Mouse (Mus musculus) kidney, embryonic 15.5 days (tissue): Measurements from ENCODE around the gene Slc35g3. TPM values are rescaled to one million over a fixed set of nuclear protein-coding genes. Genes with fewer than 3 reads are reported as not detected.

Experiments used
- ATAC-seq: fragments of 200-750 bp; cut with Nextera tagmentation; replicated peaks from 2 replicates; pipeline ENCODE4 v1.8.0; 2017; ENCODE audit warnings: moderate TSS enrichment; ENCODE audit not compliant: low FRiP score
- H3K27ac ChIP-seq: fragments of 300-500 bp; sonication (generic); 2 replicates; pipeline ENCODE4 v1.5.1; 2015; ENCODE audit warnings: mild to moderate bottlenecking, inconsistent platforms
- H3K27me3 ChIP-seq: fragments of 300-500 bp; sonication (generic); 2 replicates; pipeline ENCODE4 v1.6.1; 2015; ENCODE audit warnings: inconsistent platforms
- H3K36me3 ChIP-seq: fragments of 300-500 bp; sonication (generic); 2 replicates; pipeline ENCODE4 v1.6.1; 2015; ENCODE audit warnings: inconsistent platforms
- H3K4me1 ChIP-seq: fragments of 300-500 bp; sonication (generic); 2 replicates; pipeline ENCODE4 v1.6.1; 2015; ENCODE audit warnings: inconsistent platforms
- H3K4me2 ChIP-seq: fragments of 300-500 bp; sonication (generic); 2 replicates; pipeline ENCODE4 v1.6.1; 2015; ENCODE audit warnings: moderate library complexity, mild to moderate bottlenecking, inconsistent platforms
- H3K4me3 ChIP-seq: fragments of 300-500 bp; sonication (generic); replicated peaks from 2 replicates; pipeline ENCODE4 v1.5.1; 2015; ENCODE audit warnings: mild to moderate bottlenecking, inconsistent platforms
- H3K9ac ChIP-seq: fragments of 300-500 bp; sonication (generic); 2 replicates; pipeline ENCODE4 v1.6.1; 2015; ENCODE audit warnings: mild to moderate bottlenecking, inconsistent platforms
- H3K9me3 ChIP-seq: fragments of 300-500 bp; sonication (generic); replicated peaks from 2 replicates; pipeline ENCODE4 v1.6.1; 2016; ENCODE audit warnings: inconsistent platforms
- WGBS: fragments of 180-500 bp; shearing (Covaris S2); methylation state at CpG from one replicate; pipeline ENCODE4 v1.1.7; 2015; ENCODE audit warnings: mixed read lengths; 5-methylcytosine and 5-hydroxymethylcytosine counted together
- polyA plus RNA-seq: library from polyadenylated mRNA; unstranded; fragments of >200 nt; fragmentation: Nextera tagmentation; extraction: Ambion mirVana; gene quantifications from 2 replicates; pipeline ENCODE4 v1.2.1, GENCODE M21; 2015

The Slc35g3 gene
- polyA plus RNA-seq, 1 experiment from 2014 or later: 0.27 TPM

DNA sequence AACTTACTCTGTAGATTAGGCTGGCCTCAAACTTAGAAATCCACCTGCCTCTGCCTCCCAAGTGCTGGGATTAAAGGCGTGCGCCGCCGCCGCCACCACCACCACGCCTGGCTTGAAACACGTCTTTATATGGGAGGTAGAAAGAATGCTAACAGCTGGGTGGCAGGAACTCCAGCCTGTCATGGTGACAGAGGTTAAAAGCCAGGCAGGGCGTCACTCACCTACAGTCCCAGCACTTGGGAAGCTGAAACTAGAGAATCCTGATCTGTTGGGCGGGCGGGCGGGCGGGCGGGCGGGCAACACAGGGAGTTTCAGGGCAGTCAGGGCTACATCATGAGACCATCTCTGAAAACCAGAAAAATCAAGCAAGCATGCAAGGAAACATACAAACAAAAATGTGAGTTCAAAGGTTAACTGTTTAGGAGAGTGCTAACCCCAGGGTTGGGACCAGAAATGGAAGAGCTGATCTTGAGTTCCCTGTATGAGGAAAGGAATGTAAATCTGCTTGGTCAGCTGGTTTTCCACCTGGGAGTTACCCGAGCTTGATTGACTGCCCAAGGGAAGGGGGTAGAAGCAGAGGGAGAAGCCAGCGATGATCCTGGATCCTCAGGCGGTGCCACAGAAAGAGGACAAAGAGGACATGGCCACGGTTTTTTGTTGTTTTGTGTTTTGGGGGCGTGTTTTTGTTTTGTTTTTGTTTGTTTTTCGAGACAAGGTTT is 48.7 kb downstream of the Slc35g3 start:
- Histone ChIP-seq H3K4me2 (peak overlapping the region; percentile 12; the same call in 1 of the 2 replicates), H3K9ac (no peak overlapping the region), H3K9me3 (no peaks in the 10 kb centered on the region), H3K27me3 (no peaks in the 10 kb centered on the region), H3K4me3 (no peak overlapping the region), H3K4me1 (peaks cover 39% of the 10 kb centered on the region), H3K36me3 (no peaks in the 10 kb centered on the region), H3K27ac (peak overlapping the region; percentile 68)
- ATAC-seq: peak; percentile 55
- 58% methylated on average over 20 of the region's 20 CpGs for WGBS

DNA sequence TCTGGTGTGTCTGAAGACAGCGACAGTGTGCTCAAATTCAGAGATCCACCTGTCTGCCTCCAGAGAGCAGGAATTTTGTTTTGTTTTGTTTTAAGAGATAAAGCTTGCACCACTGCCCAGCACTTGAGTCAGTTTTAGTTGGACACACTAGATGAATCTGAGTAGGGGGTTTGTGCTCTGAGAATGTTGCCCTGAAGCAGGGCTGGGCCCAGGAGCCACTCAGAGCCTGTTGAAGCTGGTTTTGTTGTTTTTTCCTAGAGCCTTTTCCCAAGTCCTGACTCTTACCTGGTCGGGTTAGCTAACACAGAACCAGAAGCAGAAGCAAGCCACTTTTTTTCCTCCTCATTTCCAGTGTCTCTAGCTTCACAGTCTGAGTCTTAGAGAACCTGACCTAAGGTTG is 50.7 kb downstream of the Slc35g3 start:
- WGBS: 67% methylated on average over 2 of the region's 2 CpGs
- H3K4me1 ChIP-seq: peaks cover 37% of the 10 kb centered on the region
- no peak overlapping the region for H3K4me3 ChIP-seq
- no peak overlapping the region for H3K4me2 ChIP-seq
- H3K36me3 ChIP-seq: no peaks in the 10 kb centered on the region
- H3K27ac ChIP-seq: no peak overlapping the region
- ATAC-seq: no peak
- no peaks in the 10 kb centered on the region for H3K9me3 ChIP-seq
- no peak overlapping the region for H3K9ac ChIP-seq
- H3K27me3 ChIP-seq: no peaks in the 10 kb centered on the region

DNA sequence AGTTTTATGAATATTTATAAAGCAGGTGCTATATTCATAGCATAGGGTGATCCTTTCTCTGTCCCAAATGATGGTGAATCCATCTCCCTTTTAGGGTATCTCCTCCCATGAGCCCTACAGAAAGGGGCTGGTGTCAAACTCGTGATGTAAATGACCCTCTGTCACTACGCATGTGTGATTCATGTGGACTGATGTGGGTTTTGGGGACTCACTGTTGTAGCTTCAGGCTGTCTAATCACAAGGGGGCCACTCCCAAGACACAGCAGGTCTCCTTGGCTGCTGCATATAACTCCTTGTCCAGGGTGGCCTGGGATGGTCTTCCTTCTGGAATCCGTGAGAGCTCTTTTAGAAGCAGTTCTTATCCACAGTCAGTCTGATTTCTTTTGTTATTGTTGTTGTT is 51.3 kb downstream of the Slc35g3 start:
- no peak for ATAC-seq

More for the DNA sequence above, 51.3 kb downstream of the Slc35g3 start:
- no peak overlapping the region for H3K4me2 ChIP-seq
- no peak overlapping the region for H3K9ac ChIP-seq
- no peaks in the 10 kb centered on the region for H3K9me3 ChIP-seq
- H3K36me3 ChIP-seq: no peaks in the 10 kb centered on the region
- H3K4me3 ChIP-seq: no peak overlapping the region
- no peak overlapping the region for H3K27ac ChIP-seq
- peaks cover 30% of the 10 kb centered on the region for H3K4me1 ChIP-seq
- WGBS: 72% methylated on average over 3 of the region's 3 CpGs
- H3K27me3 ChIP-seq: no peaks in the 10 kb centered on the region

Other genes with a start within 250 kb of the Slc35g3 start
- gene Dnah2, start 212.9 kb downstream of the Slc35g3 start, polyA plus RNA-seq: 0.73 and 0.87 TPM in 2 replicates
- gene Efnb3, start 201.8 kb downstream of the Slc35g3 start, polyA plus RNA-seq: 11.9 and 14.3 TPM in 2 replicates
- 26.6 and 27.9 TPM in 2 replicates for gene Wrap53, start 181.7 kb downstream of the Slc35g3 start, polyA plus RNA-seq
- gene Trp53, start 181.6 kb downstream of the Slc35g3 start, polyA plus RNA-seq: 175 and 195 TPM in 2 replicates
- 11.2 and 13.5 TPM in 2 replicates for gene Atp1b2, start 156.0 kb downstream of the Slc35g3 start, polyA plus RNA-seq
- 0.30 and 0.49 TPM in 2 replicates for gene Shbg, start 144.1 kb downstream of the Slc35g3 start, polyA plus RNA-seq
- gene Sat2, start 139.9 kb downstream of the Slc35g3 start, polyA plus RNA-seq: 17.8 and 23.1 TPM in 2 replicates
- gene Fxr2, start 129.0 kb downstream of the Slc35g3 start, polyA plus RNA-seq: 29.2 TPM in 2 replicates
- gene Sox15, start 106.7 kb downstream of the Slc35g3 start, polyA plus RNA-seq: 0.18 and 0.19 TPM in 2 replicates
- 71.8 and 78.0 TPM in 2 replicates for gene Mpdu1, start 99.3 kb downstream of the Slc35g3 start, polyA plus RNA-seq
- 10.0 and 14.1 TPM in 2 replicates for gene Cd68, start 95.8 kb downstream of the Slc35g3 start, polyA plus RNA-seq
- 586 and 589 TPM in 2 replicates for gene Eif4a1, start 89.5 kb downstream of the Slc35g3 start, polyA plus RNA-seq
- 91.6 and 95.2 TPM in 2 replicates for gene Senp3, start 79.9 kb downstream of the Slc35g3 start, polyA plus RNA-seq
- 0.45 and 0.53 TPM in 2 replicates for gene Tnfsf13, start 76.2 kb downstream of the Slc35g3 start, polyA plus RNA-seq
- 9.1 and 11.1 TPM in 2 replicates for gene Tnfsf12, start 66.1 kb downstream of the Slc35g3 start, polyA plus RNA-seq
- 4.5 and 7.0 TPM in 2 replicates for gene Tnfsfm13, start 65.9 kb downstream of the Slc35g3 start, polyA plus RNA-seq
- gene Polr2a, start 3.3 kb downstream of the Slc35g3 start, polyA plus RNA-seq: 29.9 and 31.1 TPM in 2 replicates
- gene Zbtb4, start 3.9 kb upstream of the Slc35g3 start, polyA plus RNA-seq: 1.9 and 2.8 TPM in 2 replicates
- 11.4 and 12.3 TPM in 2 replicates for gene Chrnb1, start 34.0 kb upstream of the Slc35g3 start, polyA plus RNA-seq
- gene Fgf11, start 39.9 kb upstream of the Slc35g3 start, polyA plus RNA-seq: 2.0 and 2.5 TPM in 2 replicates
- 8.3 TPM in 2 replicates for gene Tmem102, start 43.7 kb upstream of the Slc35g3 start, polyA plus RNA-seq
- gene Gm39566, start 53.3 kb upstream of the Slc35g3 start, polyA plus RNA-seq: not detected in 2 replicates
- gene Spem2, start 56.5 kb upstream of the Slc35g3 start, polyA plus RNA-seq: not detected in 2 replicates
- gene Spem1, start 60.2 kb upstream of the Slc35g3 start, polyA plus RNA-seq: 0.14 and 0.32 TPM in 2 replicates
- gene Nlgn2, start 75.8 kb upstream of the Slc35g3 start, polyA plus RNA-seq: 5.6 and 7.6 TPM in 2 replicates
- gene Tmem256, start 76.5 kb upstream of the Slc35g3 start, polyA plus RNA-seq: 409 and 443 TPM in 2 replicates
- gene Plscr3, start 84.4 kb upstream of the Slc35g3 start, polyA plus RNA-seq: 96.5 and 105 TPM in 2 replicates
- 5.8 and 7.3 TPM in 2 replicates for gene Tnk1, start 96.8 kb upstream of the Slc35g3 start, polyA plus RNA-seq
- gene Tmem95, start 116.0 kb upstream of the Slc35g3 start, polyA plus RNA-seq: 0.32 TPM in 1 of 2 replicates, not detected in the other
- 9.4 and 10.1 TPM in 2 replicates for gene Kctd11, start 119.4 kb upstream of the Slc35g3 start, polyA plus RNA-seq
- 0.58 and 0.62 TPM in 2 replicates for gene Acap1, start 133.6 kb upstream of the Slc35g3 start, polyA plus RNA-seq
- 12.6 and 13.0 TPM in 2 replicates for gene 2810408A11Rik, start 139.0 kb upstream of the Slc35g3 start, polyA plus RNA-seq
- gene Neurl4, start 139.1 kb upstream of the Slc35g3 start, polyA plus RNA-seq: 9.3 and 10.8 TPM in 2 replicates
- gene Gps2, start 151.9 kb upstream of the Slc35g3 start, polyA plus RNA-seq: 77.8 and 86.2 TPM in 2 replicates
- gene Eif5a, start 160.0 kb upstream of the Slc35g3 start, polyA plus RNA-seq: 1,729 and 1,795 TPM in 2 replicates
- 6.3 and 7.5 TPM in 2 replicates for gene Ybx2, start 173.8 kb upstream of the Slc35g3 start, polyA plus RNA-seq
- gene Slc2a4, start 186.2 kb upstream of the Slc35g3 start, polyA plus RNA-seq: 17.3 and 22.1 TPM in 2 replicates
- gene Cldn7, start 202.8 kb upstream of the Slc35g3 start, polyA plus RNA-seq: 173 and 178 TPM in 2 replicates
- gene Ctdnep1, start 219.2 kb upstream of the Slc35g3 start, polyA plus RNA-seq: 31.0 and 31.7 TPM in 2 replicates
- 116 and 120 TPM in 2 replicates for gene Elp5, start 220.5 kb upstream of the Slc35g3 start, polyA plus RNA-seq
- gene Gabarap, start 229.2 kb upstream of the Slc35g3 start, polyA plus RNA-seq: 447 and 450 TPM in 2 replicates
- 75.8 and 78.8 TPM in 2 replicates for gene Phf23, start 233.8 kb upstream of the Slc35g3 start, polyA plus RNA-seq
- gene Dvl2, start 238.6 kb upstream of the Slc35g3 start, polyA plus RNA-seq: 38.2 and 43.2 TPM in 2 replicates